Mouse (Mus musculus) kidney, postnatal 36 days (tissue): Measurements from ENCODE around the gene Asic1.
"Not testable (repeated sequence)": the region's sequence is repeated elsewhere in the genome, so short reads cannot be mapped to it uniquely, and the experiment has no call there.

Source experiments
- DNase-seq, 2 experiments: peaks; one replicate each; pipeline ENCODE4 v3.0.0; 2021 to 2022; ENCODE audit warnings: mixed read lengths in 2 of 2

The Asic1 gene

GRCm38 (mm10) chr15:99664600-99665451 is 5.3 kb upstream of the Asic1 start:
- DNase-seq, result peak in 1 of 2 experiments; percentile 20

GRCm38 (mm10) chr15:99667544-99667943 is 2.6 kb upstream of the Asic1 start:
- no peak for DNase-seq

DNA sequence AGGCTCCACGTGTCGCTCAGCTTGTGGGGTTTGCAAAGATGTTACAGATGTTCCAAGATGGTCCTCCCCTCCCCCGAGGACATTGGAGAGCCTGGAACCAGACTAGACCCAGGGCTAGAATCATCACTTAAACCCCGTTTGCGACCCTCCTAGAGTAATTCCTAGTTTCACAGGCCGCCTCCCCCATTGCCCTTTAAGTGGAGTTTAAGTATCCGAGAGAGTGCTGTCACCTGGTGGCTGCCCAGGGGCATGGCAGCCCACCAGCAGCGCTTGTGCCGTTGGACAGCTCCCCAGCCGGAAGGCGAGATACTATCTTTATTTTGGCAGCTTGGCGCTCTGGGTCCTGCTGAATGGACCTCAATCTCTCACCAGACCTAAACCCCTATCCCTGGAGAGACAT is 1.3 kb upstream of the Asic1 start:
- DNase-seq, result peak; percentile 77 to 88

GRCm38 (mm10) chr15:99669392-99669791 is 776 bp upstream of the Asic1 start:
- DNase-seq, result no peak

DNA sequence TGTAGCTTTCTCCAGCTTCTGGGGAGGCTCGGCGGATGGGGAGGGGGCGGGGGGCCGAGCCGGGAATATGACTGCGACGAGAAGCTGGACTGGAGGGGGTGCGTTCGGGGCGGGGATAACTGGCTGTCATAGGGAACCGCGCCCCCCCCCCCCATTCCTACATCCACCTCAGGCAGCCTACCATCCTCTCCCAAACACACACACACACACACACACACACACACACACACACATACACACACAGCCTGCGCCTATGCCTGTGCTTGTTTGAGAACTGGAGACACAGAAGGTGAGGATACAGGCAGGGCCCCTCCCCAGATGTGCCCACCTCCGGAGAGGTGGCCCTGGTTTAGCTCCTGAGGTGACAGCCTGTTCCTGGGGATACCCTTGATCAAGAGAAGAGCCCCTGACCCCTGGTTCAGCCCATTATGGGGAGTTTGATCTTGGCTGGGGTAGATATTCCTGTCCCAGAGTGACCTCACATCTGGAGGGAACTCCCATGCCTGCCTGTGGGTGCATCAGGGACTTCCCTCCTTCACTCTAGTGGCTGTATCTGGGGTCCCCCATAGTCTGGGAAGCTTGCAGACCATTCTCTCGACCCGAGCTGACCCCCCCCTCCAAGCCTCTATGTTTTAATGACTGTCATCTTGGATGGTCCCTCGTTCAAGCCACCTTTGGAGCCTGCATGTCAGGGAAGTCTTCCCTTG is 949 bp downstream of the Asic1 start:
- DNase-seq, result no peak

- no peak for DNase-seq
Observed at GRCm38 (mm10) chr15:99671783-99672182, 1.6 kb downstream of the Asic1 start.

- no peak for DNase-seq
Observed at GRCm38 (mm10) chr15:99674866-99675265, 4.7 kb downstream of the Asic1 start.

DNA sequence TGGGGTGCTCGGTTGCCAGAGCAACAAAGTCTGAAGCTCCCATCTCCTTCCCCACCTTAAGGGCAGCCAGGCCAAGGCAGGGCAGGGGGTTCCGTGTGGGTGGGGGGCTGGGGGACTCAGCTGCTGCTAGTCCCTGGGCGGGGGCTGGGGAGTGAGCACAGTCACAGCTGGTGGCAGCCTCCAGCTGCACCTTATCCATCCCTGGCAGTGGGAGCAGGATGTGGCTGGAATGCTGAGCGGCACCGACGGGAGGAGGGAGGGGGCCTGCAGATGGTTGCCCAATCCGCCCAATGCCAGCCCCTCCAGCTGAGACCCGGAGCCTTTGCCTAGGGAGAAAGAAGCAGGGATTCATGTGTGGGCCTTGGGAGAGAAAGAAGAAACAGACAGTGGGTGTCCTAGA is 6.9 kb downstream of the Asic1 start:
- DNase-seq, result no peak

- DNase-seq, result peak in 1 of 2 experiments; percentile 68
Observed at GRCm38 (mm10) chr15:99678063-99678800, 8.1 kb downstream of the Asic1 start.

DNA sequence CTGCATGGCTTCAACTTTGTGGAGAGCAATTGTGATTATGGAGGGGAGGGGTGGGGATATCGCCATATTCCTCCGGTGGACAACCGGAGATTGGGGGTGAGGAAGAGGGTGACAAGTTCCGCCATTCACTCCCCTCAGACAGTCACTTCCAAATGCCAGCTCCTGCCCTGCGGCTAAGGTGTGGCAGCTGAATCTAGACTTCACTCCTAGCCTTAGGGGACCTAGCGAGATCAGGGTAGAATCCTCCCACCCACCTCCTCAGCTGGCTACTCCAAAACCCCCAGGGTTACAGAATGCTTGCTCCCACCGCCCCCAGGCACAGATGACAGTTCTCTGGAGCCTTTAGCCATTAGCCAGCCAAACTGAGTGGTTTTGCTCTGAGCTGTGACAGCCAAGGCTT is 8.8 kb downstream of the Asic1 start:
- no peak for DNase-seq

DNA sequence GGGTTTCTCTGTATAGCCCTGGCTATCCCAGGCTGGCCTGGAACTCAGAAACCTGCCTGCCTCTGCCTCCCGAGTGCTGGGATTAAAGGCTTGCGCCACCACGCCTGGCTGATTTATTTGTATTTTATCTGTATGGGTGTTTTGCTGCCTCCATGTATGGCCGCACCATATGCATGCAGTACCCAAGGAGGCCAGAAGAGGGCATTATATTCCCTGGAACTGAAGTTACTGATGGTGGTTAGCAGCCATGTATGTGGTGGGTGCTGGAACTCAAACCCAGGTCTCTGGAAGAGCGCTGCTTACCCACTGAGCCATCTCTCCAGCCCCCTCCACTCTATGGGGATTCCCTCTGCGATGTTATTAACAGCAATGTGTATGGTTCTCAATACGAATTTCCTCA is 12.7 kb downstream of the Asic1 start:
- DNase-seq, result peak in 1 of 2 experiments; percentile 23

GRCm38 (mm10) chr15:99684156-99684555 is 14.0 kb downstream of the Asic1 start:
- no peak for DNase-seq

DNA sequence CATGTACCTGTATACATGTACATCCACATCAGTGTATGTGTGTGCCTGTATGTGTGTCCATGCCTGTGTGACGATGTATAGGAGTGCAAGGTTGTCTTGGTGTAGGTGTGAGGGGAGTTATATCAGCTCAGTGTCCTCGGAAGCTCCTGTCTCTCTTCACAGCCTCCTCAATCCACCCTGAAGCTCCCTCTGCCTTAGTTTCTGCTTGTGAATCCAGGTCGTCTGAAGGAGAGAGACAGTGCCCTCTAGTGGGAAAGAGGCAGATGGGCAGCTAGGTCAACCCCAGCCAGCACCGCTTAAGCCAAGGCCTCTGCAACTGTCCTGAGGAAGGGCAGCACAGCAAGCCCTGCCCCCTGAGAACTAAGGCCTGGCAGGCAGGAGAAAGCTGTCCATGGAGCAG is 18.5 kb downstream of the Asic1 start:
- peak in 1 of 2 experiments; percentile 68 for DNase-seq

DNA sequence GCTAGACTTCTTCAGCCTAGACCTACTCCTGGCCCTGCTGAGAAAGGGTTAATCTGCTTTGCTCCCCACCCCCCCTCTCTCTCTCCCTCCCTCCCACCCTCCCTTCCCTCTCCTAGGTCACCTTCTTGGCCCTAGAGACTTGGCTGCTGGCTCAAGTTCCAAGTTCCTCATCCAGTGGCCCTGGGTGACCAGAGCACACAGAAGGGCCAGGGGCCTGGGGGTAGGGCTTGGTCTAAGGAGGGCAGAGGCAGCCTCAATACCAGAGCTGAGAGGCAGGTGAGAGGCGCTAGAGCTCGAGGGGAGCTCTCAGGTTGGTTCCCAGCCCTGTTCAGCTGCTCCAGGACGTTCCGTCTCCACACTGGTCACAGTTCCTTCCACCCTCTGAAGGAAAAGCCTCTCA is 20.8 kb downstream of the Asic1 start:
- DNase-seq, result no peak

GRCm38 (mm10) chr15:99691976-99692375 is 21.8 kb downstream of the Asic1 start:
- no peak for DNase-seq

GRCm38 (mm10) chr15:99697309-99697708 is 27.1 kb downstream of the Asic1 start:
- peak in 1 of 2 experiments; percentile 46 for DNase-seq

- peak in 1 of 2 experiments; percentile 24 for DNase-seq
Observed at GRCm38 (mm10) chr15:99698533-99699085, 28.4 kb downstream of the Asic1 start.

DNA sequence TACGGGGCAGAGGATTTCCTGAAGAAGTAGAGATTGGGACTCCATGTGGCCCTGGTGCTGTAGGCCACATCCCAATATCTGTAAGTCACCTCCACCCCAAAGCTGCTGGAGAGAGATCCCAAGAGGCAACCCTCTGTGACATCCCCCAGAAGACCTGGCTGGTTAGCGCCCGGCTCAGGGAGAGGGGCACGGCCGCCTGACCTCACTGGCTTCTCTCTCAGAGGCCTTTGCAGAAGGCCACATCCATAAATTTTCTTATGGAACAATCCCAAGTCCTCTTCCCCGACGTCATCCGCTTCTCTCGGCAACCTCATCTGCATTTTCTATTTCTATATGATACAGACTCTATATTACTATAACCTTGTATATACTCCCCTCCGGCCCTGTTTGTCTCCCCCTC is 29.5 kb downstream of the Asic1 start:
- DNase-seq, result no peak

DNA sequence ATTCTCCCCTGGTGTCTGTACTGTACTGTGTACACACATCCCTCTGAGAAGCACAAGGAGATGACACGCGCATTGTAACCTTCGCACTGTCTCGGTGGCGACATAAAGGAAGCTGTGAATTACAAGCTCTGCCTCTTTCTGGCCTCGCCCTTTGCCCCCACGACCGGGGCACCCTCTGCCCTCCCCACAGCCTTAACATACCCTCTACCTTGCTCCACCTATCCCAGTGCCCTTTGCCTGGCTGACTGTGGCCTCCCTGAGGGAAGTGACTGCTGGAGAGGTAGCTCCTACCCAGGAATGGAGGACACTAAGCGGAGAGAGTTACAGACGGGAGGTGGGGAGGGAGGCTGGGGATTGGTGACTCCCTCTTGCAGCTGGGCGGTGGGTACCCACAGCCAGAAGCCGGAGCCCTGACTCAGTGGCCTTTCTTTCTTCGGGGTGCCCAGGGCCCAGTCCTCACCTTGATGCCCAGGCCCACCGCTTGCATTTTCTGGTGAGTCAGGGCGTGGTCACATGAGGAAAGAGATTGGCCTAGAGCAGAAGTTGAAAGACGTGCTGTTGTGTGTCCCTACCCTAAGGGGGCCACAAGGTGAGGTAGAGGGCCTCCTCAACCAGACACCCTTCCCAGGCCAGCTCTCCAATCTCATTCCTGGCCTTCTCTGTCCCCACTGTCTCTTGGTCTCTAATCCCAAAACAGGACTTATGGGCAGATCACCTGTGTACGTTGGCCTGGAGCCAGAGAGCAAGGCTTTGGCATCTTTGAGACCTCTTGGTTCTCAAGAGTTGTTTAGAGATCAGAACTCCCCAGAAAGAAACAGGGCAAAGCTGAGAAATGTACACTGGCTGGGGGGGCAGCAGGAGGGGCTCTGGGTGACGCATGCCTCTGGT is 30.3 kb downstream of the Asic1 start:
- peak in 1 of 2 experiments; percentile 43 for DNase-seq

GRCm38 (mm10) chr15:99701640-99701998 is 31.5 kb downstream of the Asic1 start:
- DNase-seq, result not testable (repeated sequence)

DNA sequence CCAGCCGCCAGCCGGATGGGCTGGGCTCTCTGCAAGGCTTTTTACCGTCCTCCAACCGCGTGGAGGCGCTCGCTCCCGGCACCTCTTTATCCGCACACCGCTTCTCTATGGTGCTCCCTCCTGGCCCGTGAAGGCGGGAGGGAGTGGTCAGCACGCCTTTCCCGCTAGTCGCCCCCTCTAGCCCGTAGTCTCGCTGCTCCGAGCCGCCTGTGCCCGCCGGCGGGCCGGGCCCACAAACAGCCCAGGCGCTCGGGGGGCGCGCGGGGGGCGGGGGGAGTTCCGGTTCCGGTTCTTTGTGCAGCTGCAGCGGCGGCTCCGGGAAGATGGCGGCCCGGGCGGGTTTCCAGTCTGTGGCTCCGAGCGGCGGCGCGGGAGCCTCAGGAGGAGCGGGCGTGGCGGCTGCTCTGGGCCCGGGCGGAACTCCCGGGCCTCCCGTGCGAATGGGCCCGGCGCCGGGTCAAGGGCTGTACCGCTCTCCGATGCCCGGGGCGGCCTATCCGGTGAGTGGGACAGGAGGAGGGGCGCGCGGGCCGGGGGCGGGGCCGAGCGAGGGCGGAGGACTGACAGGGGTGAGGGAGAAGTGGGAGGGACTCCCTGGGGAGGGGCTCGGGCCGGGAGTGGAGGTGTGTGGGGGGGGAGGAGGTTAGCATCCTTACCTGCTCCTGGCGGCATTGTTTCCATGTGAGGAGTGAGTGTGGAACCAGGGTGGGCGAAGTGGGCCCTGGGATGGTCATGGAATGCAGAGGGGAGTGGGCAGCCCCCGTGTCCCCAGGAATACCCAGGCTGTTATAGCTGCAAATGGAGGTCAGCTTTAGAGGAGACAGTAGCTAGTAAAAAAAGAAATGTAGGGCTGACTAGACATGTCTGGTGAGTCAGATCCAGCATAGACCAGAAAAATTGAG is 32.1 kb downstream of the Asic1 start, which contains the start of gene Smarcd1:
Gene Smarcd1 (plus strand): TSS at position 131 of the 902 bp plus-strand sequence.
- DNase-seq, result peak; percentile 94 to 98
